Mouse (Mus musculus) ovary, adult 10 weeks (tissue): ENCODE measurements around the gene Prl7b1. TPM values are rescaled to one million over a fixed set of nuclear protein-coding genes. Genes with fewer than 3 reads are reported as not detected.

Experiments used
- polyA plus RNA-seq: library from polyadenylated mRNA; stranded (reverse); fragments of 350-450 nt; fragmentation: Illumina TruSeq; extraction: RNeasy Lipid Tissue Mini Kit (QIAGEN cat#74804); gene quantifications from one replicate; pipeline ENCODE4 v1.2.3, GENCODE M21; 2014

Prl7b1 gene
- polyA plus RNA-seq = not detected

GRCm38 (mm10) chr13:27610482-27610881 lies at the start of gene Prl7b1:
Gene Prl7b1 (minus strand): TSS chr13:27610582.

GRCm38 (mm10) chr13:27642393-27642792 lies 32.0 kb upstream of the Prl7b1 start, which contains the start of gene Prl7a1:
Gene Prl7a1 (minus strand): TSS chr13:27642493.

GRCm38 (mm10) chr13:27582071-27582470 lies 28.3 kb downstream of the Prl7b1 start, which contains the start of gene Prl8a1:
Gene Prl8a1 (minus strand): TSS chr13:27582171.

GRCm38 (mm10) chr13:27564506-27564905 lies 45.9 kb downstream of the Prl7b1 start, which contains the start of gene Prl8a9:
Gene Prl8a9 (minus strand): TSS chr13:27564606.

Other genes with a start within 250 kb of the Prl7b1 start
- not detected for gene Prl2b1, start 219.7 kb downstream of the Prl7b1 start, polyA plus RNA-seq
- gene Prl8a6, start 171.9 kb downstream of the Prl7b1 start, polyA plus RNA-seq = not detected
- gene Prl8a8, start 97.4 kb downstream of the Prl7b1 start, polyA plus RNA-seq = not detected
- not detected for gene Prl8a9, start 46.0 kb downstream of the Prl7b1 start, polyA plus RNA-seq
- gene Prl8a1, start 28.4 kb downstream of the Prl7b1 start, polyA plus RNA-seq = not detected
- gene Prl7a1, start 31.9 kb upstream of the Prl7b1 start, polyA plus RNA-seq = not detected
- not detected for gene Prl7a2, start 57.5 kb upstream of the Prl7b1 start, polyA plus RNA-seq
- gene Prl7d1, start 106.2 kb upstream of the Prl7b1 start, polyA plus RNA-seq = not detected
- gene Prl7c1, start 170.2 kb upstream of the Prl7b1 start, polyA plus RNA-seq = not detected
- not detected for gene Prl2a1, start 191.1 kb upstream of the Prl7b1 start, polyA plus RNA-seq
- not detected for gene Prl2c1, start 238.8 kb upstream of the Prl7b1 start, polyA plus RNA-seq